Mouse (Mus musculus) lung, embryonic 14.5 days (tissue): ENCODE results near the gene 4930432M17Rik. TPM values are rescaled to one million over a fixed set of nuclear protein-coding genes. Genes with fewer than 3 reads are reported as not detected.
A peak's percentile ranks its signal among the peaks of the same experiment; 100 is the strongest.

Experiments used
- ATAC-seq: fragments of 200-750 bp; cut with Nextera tagmentation; 2 replicates; pipeline ENCODE4 v1.8.0; 2017; ENCODE audit warnings: mild to moderate bottlenecking, moderate TSS enrichment, moderate library complexity; ENCODE audit not compliant: insufficient read depth
- DNase-seq: peaks from one replicate; pipeline ENCODE4 v3.0.0-alpha.2; 2015
- H3K27ac ChIP-seq: fragments of 300-500 bp; sonication (generic); 2 replicates; pipeline ENCODE4 v1.5.1; 2014; ENCODE audit warnings: low read depth, mild to moderate bottlenecking, moderate library complexity
- H3K27me3 ChIP-seq: fragments of 300-500 bp; sonication (generic); 2 replicates; pipeline ENCODE4 v1.6.1; 2014; ENCODE audit warnings: low read length, control low read depth; ENCODE audit not compliant: insufficient read depth
- H3K36me3 ChIP-seq: fragments of 300-500 bp; sonication (generic); 2 replicates; pipeline ENCODE4 v1.6.1; 2014; ENCODE audit warnings: control low read depth; ENCODE audit not compliant: insufficient read depth
- H3K4me1 ChIP-seq: fragments of 300-500 bp; sonication (generic); 2 replicates; pipeline ENCODE4 v1.6.1; 2014; ENCODE audit warnings: antibody characterized with exemption, control low read depth; ENCODE audit not compliant: insufficient read depth
- H3K4me2 ChIP-seq: fragments of 300-500 bp; sonication (generic); 2 replicates; pipeline ENCODE4 v1.6.1; 2014; ENCODE audit warnings: mild to moderate bottlenecking
- H3K4me3 ChIP-seq: fragments of 300-500 bp; sonication (generic); 2 replicates; pipeline ENCODE4 v1.5.1; 2014; ENCODE audit warnings: low read depth, low read length
- H3K9ac ChIP-seq: fragments of 300-500 bp; sonication (generic); 2 replicates; pipeline ENCODE4 v1.6.1; 2014
- H3K9me3 ChIP-seq: fragments of 300-500 bp; sonication (generic); 2 replicates; pipeline ENCODE4 v1.6.1; 2016; ENCODE audit warnings: low read depth, low read length, control low read depth
- CTCF ChIP-seq: IDR thresholded peaks from 2 replicates; pipeline ENCODE4 v1.5.1; 2016; ENCODE audit warnings: antibody characterized with exemption, low read depth
- WGBS: fragments of 180-500 bp; shearing (Covaris S2); extraction: QIAGEN DNeasy Blood & Tissue Kit; methylation state at CpG from one replicate; pipeline ENCODE4 v1.1.7; 2014; 5-methylcytosine and 5-hydroxymethylcytosine counted together
- polyA plus RNA-seq: library from polyadenylated mRNA; unstranded; fragments of >200 nt; fragmentation: Nextera tagmentation; extraction: Ambion mirVana; gene quantifications from 2 replicates; pipeline ENCODE4 v1.2.1, GENCODE M21; 2014

4930432M17Rik gene
- polyA plus RNA-seq, 1 experiment from 2014 or later, result not detected

DNA sequence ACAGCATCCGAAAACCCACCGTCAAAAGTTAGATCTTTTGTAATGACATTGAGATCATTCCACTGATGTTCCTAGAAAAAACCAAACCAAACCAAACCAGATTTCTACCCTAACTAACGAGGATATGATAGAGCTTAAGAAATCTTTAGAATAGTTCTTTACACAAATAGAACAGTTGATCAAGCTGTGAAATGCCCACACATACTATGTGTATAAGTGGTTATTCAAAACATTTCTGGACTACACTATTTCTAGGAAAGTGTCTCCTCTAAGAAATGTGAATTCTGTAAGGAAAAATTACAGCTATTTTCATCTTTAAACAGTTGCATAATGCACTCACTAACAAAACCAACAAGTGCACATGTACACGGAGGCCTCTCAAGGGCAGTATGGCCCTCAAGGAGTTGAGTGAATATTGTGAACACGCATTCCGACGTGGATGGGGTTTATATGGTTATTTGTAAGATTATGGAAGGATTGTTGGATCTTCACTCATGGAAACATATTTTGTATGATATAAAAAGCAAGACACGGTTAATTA lies 22.3 kb upstream of the 4930432M17Rik start:
- WGBS, result 84% methylated on average over 8 of the region's 8 CpGs
- no peak overlapping the region for H3K4me2 ChIP-seq
- no peak overlapping the region for H3K9ac ChIP-seq
- no peaks in the 10 kb centered on the region for H3K36me3 ChIP-seq
- no peak for TF ChIP-seq CTCF
- H3K27me3 ChIP-seq, result no peaks in the 10 kb centered on the region
- H3K4me1 ChIP-seq, result peaks cover 8% of the 10 kb centered on the region
- H3K27ac ChIP-seq, result no peak overlapping the region
- no peak overlapping the region for H3K4me3 ChIP-seq
- no peak for ATAC-seq
- H3K9me3 ChIP-seq, result no peaks in the 10 kb centered on the region
- no peak for DNase-seq

- ATAC-seq (0 out of 2 replicates have a peak, but pooled peaks have one; percentile 9), DNase-seq (peak; percentile 70)
- TF ChIP-seq CTCF, result no peak
- no peaks in the 10 kb centered on the region for H3K9me3 ChIP-seq
- H3K36me3 ChIP-seq, result no peaks in the 10 kb centered on the region
- no peak overlapping the region for H3K4me2 ChIP-seq
- H3K4me3 ChIP-seq, result no peak overlapping the region
- peaks cover 8% of the 10 kb centered on the region for H3K4me1 ChIP-seq
- no peaks in the 10 kb centered on the region for H3K27me3 ChIP-seq
- no peak overlapping the region for H3K9ac ChIP-seq
- WGBS, result 33% methylated on average over 10 of the region's 10 CpGs
- H3K27ac ChIP-seq, result 0 out of 2 replicates have a peak overlapping the region, but pooled peaks have one; percentile 36
Measured at GRCm38 (mm10) chr3:121650052-121650671, 20.4 kb upstream of the 4930432M17Rik start.

DNA sequence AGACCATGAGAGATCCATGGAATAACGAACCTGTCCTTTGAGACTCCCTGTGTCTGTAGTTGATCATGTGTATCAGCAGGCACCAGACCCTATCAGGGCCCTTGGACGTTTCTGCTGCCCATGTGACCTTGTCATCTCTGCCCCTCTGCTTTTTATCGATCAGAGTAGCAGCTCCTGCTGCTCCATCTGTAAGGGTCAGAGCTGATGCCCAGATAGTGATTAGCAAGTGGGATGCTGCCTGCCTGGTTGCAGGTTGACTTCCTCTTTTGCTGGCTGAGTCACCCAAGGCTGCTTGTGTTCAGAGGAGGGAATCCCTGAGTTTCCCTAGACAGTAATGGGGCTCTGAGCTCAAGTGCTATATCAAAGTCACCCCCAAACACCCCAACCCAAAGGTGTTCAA lies 18.9 kb upstream of the 4930432M17Rik start:
- Histone ChIP-seq H3K4me2 (no peak overlapping the region), H3K27ac (no peak overlapping the region; the same call in 1 of the 2 replicates), H3K9ac (no peak overlapping the region), H3K36me3 (no peaks in the 10 kb centered on the region), H3K4me3 (no peak overlapping the region), H3K27me3 (no peaks in the 10 kb centered on the region), H3K4me1 (peaks cover 6% of the 10 kb centered on the region), H3K9me3 (no peaks in the 10 kb centered on the region)
- WGBS, result 58% methylated on average over 3 of the region's 3 CpGs
- DNase-seq (no peak), ATAC-seq (no peak)
- no peak for TF ChIP-seq CTCF

- no peak for TF ChIP-seq CTCF
- 55% methylated on average over 1 of the region's 1 CpGs for WGBS
- Histone ChIP-seq H3K4me3 (no peak overlapping the region), H3K4me1 (peaks cover 1% of the 10 kb centered on the region; the same call in 1 of the 2 replicates), H3K36me3 (no peaks in the 10 kb centered on the region), H3K27me3 (no peaks in the 10 kb centered on the region), H3K4me2 (no peak overlapping the region), H3K9me3 (no peaks in the 10 kb centered on the region), H3K9ac (no peak overlapping the region), H3K27ac (no peak overlapping the region; the same call in 1 of the 2 replicates)
- DNase-seq (peak; percentile 40), ATAC-seq (peak; percentile 23; the same call in 1 of the 2 replicates)
Measured at GRCm38 (mm10) chr3:121652186-121652585, 18.4 kb upstream of the 4930432M17Rik start.

DNA sequence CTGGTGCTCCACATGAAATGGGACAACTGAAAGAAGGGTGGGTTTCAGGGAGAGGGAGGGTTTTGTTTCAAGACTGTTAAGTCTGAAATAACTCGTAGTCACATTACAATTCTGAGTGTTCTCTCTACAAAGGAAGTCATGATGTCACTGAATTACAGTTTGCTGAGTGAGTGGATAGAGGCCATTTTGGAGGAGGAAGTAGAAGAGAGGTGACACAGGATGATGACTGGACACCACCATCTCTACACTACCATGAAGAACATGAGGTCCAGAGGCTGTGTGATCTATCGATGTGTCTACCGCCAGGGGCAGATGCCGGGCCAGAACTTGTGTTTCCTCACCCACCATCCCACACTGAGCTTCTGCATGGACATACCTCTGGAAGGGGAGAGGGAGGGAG lies 13.6 kb upstream of the 4930432M17Rik start:
- DNase-seq, result no peak
- no peaks in the 10 kb centered on the region for H3K9me3 ChIP-seq
- no peak overlapping the region for H3K27ac ChIP-seq
- WGBS, result 92% methylated on average over 4 of the region's 4 CpGs
- ATAC-seq, result no peak
- no peaks in the 10 kb centered on the region for H3K4me1 ChIP-seq
- no peaks in the 10 kb centered on the region for H3K27me3 ChIP-seq
- TF ChIP-seq CTCF, result no peak
- H3K4me3 ChIP-seq, result no peak overlapping the region
- no peak overlapping the region for H3K4me2 ChIP-seq
- no peak overlapping the region for H3K9ac ChIP-seq
- H3K36me3 ChIP-seq, result no peaks in the 10 kb centered on the region

- TF ChIP-seq CTCF, result no peak
- peak; percentile 68 for DNase-seq
Measured at GRCm38 (mm10) chr3:121662705-121663469, 7.7 kb upstream of the 4930432M17Rik start.

GRCm38 (mm10) chr3:121663470-121663847 lies 7.1 kb upstream of the 4930432M17Rik start:
- H3K4me1 ChIP-seq, result peaks cover 18% of the 10 kb centered on the region; the same call in 1 of the 2 replicates
- H3K27ac ChIP-seq, result no peak overlapping the region
- DNase-seq (no peak), ATAC-seq (peak; percentile 36; the same call in 1 of the 2 replicates)
- TF ChIP-seq CTCF, result no peak
- H3K4me2 ChIP-seq, result no peak overlapping the region
- H3K36me3 ChIP-seq, result no peaks in the 10 kb centered on the region
- H3K4me3 ChIP-seq, result no peak overlapping the region
- WGBS, result 83% methylated on average over 9 of the region's 9 CpGs
- H3K27me3 ChIP-seq, result no peaks in the 10 kb centered on the region
- H3K9me3 ChIP-seq, result no peaks in the 10 kb centered on the region
- no peak overlapping the region for H3K9ac ChIP-seq

More at GRCm38 (mm10) chr3:121662705-121663469, 7.7 kb upstream of the 4930432M17Rik start:
- Histone ChIP-seq H3K4me3 (no peak overlapping the region), H3K4me2 (no peak overlapping the region), H3K36me3 (no peaks in the 10 kb centered on the region), H3K9me3 (no peaks in the 10 kb centered on the region), H3K4me1 (peaks cover 18% of the 10 kb centered on the region; the same call in 1 of the 2 replicates), H3K27me3 (no peaks in the 10 kb centered on the region), H3K27ac (no peak overlapping the region; the same call in 1 of the 2 replicates), H3K9ac (no peak overlapping the region)
- ATAC-seq, result peak; percentile 79
- 28% methylated on average over 4 of the region's 4 CpGs for WGBS
